Mouse (Mus musculus): ENCODE data around the gene Prkcz.
A peak's percentile ranks its signal among the peaks of the same experiment; 100 is the strongest.
"Not testable (repeated sequence)": the region's sequence is repeated elsewhere in the genome, so short reads cannot be mapped to it uniquely, and the experiment has no call there.

Gene Prkcz

GRCm38 (mm10) chr4:155280768-155281121, 80.4 kb downstream of the Prkcz start:
- no peak for DNase-seq

- no peak for DNase-seq
These were observed 81.0 kb downstream of the Prkcz start for GRCm38 (mm10) chr4:155279926-155280767.

GRCm38 (mm10) chr4:155279054-155279453, 82.1 kb downstream of the Prkcz start:
- DNase-seq = no peak

- DNase-seq = no peak
These were observed 83.2 kb downstream of the Prkcz start for GRCm38 (mm10) chr4:155277963-155278362.

- no peak for DNase-seq
These were observed 86.3 kb downstream of the Prkcz start for GRCm38 (mm10) chr4:155274851-155275250.

- DNase-seq = no peak
These were observed 86.7 kb downstream of the Prkcz start for GRCm38 (mm10) chr4:155274451-155274850.

- peak; percentile 62 for DNase-seq
These were observed 92.8 kb downstream of the Prkcz start for GRCm38 (mm10) chr4:155268382-155268781.

- DNase-seq = no peak
These were observed 93.5 kb downstream of the Prkcz start for GRCm38 (mm10) chr4:155267639-155268175.

GRCm38 (mm10) chr4:155267047-155267543, 94.1 kb downstream of the Prkcz start:
- no peak for DNase-seq

- DNase-seq = no peak
These were observed 96.4 kb downstream of the Prkcz start for GRCm38 (mm10) chr4:155264521-155265321.

- DNase-seq = no peak
These were observed 108.9 kb downstream of the Prkcz start for GRCm38 (mm10) chr4:155252253-155252652.

GRCm38 (mm10) chr4:155251147-155251546, 110.0 kb downstream of the Prkcz start:
- no peak for DNase-seq

GRCm38 (mm10) chr4:155250361-155251117, 110.6 kb downstream of the Prkcz start:
- DNase-seq = peak; percentile 42

- peak; percentile 91 for DNase-seq
These were observed 111.4 kb downstream of the Prkcz start, which contains the start of gene Faap20 for GRCm38 (mm10) chr4:155249648-155250351. Gene Faap20 (plus strand): TSS chr4:155249802.

- DNase-seq = peak; percentile 94
These were observed 111.9 kb downstream of the Prkcz start for GRCm38 (mm10) chr4:155249257-155249647.

GRCm38 (mm10) chr4:155248054-155248453, 113.1 kb downstream of the Prkcz start:
- DNase-seq = not testable (repeated sequence)

- no peak for DNase-seq
These were observed 114.5 kb downstream of the Prkcz start for GRCm38 (mm10) chr4:155246691-155247105.

GRCm38 (mm10) chr4:155245770-155246492, 115.2 kb downstream of the Prkcz start:
- no peak for DNase-seq

GRCm38 (mm10) chr4:155243233-155243632, 117.9 kb downstream of the Prkcz start:
- DNase-seq = no peak

- no peak for DNase-seq
These were observed 118.9 kb downstream of the Prkcz start for GRCm38 (mm10) chr4:155242292-155242691.

- DNase-seq = no peak
These were observed 119.4 kb downstream of the Prkcz start for GRCm38 (mm10) chr4:155241789-155242188.

All from thymus, postnatal 14 days (tissue).